Mouse (Mus musculus) lung, postnatal 0 days (tissue): ENCODE measurements at regions not wholly inside any gene's neighbourhood (a gene's known extent, or its start where the extent isn't known, plus 50 kb on each side); places are given as distances from the start of the nearest gene placed in this dataset.

Experiments
- CTCF ChIP-seq: IDR thresholded peaks from 2 replicates; pipeline ENCODE4 v1.5.1; 2016; ENCODE audit warnings: antibody characterized with exemption, mild to moderate bottlenecking
- EP300 ChIP-seq: IDR thresholded peaks from 2 replicates; pipeline ENCODE4 v1.6.1; 2016; ENCODE audit warnings: antibody characterized with exemption, mild to moderate bottlenecking, control low read depth

DNA sequence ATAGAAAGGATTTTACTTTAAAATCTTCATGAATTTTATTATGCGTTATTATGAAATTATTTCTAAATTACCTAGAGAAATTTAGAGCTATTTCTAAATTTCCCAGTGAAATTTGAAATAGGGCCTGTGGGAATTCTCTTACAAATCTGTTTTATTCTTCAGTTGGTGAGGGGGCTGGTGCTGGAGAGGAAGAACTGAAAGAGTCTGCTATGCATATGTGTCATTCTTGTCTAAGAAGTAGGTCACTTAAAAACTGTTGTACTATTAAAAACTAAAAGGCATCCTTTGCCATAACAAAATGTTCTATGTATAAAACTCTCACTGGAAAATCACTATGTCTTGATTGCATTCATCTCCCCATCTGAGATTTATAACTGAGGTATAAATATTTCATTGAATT lies 494.3 kb downstream of the Epha7 start:
- no peak for TF ChIP-seq CTCF
- no peak for TF ChIP-seq EP300
